Mouse (Mus musculus) heart, embryonic 12.5 days (tissue): Measurements from ENCODE around the gene Gpr21. TPM values are rescaled to one million over a fixed set of nuclear protein-coding genes. Genes with fewer than 3 reads are reported as not detected.

Source experiments
- ATAC-seq: fragments of 200-750 bp; cut with Nextera tagmentation; 2 replicates; pipeline ENCODE4 v1.8.0; 2017; ENCODE audit warnings: moderate TSS enrichment, moderate library complexity; ENCODE audit not compliant: insufficient number of reproducible peaks, low FRiP score
- H3K27ac ChIP-seq: fragments of 300-500 bp; sonication (generic); 2 replicates; pipeline ENCODE4 v1.5.1; 2016; ENCODE audit warnings: mild to moderate bottlenecking, moderate library complexity; ENCODE audit not compliant: poor library complexity, severe bottlenecking
- H3K27me3 ChIP-seq: fragments of 300-500 bp; sonication (generic); replicated peaks from 2 replicates; pipeline ENCODE4 v1.6.1; 2016; ENCODE audit warnings: mild to moderate bottlenecking, moderate library complexity
- H3K36me3 ChIP-seq: fragments of 300-500 bp; sonication (generic); 2 replicates; pipeline ENCODE4 v1.6.1; 2016; ENCODE audit warnings: mild to moderate bottlenecking, moderate library complexity
- H3K4me1 ChIP-seq: fragments of 300-500 bp; sonication (generic); replicated peaks from 2 replicates; pipeline ENCODE4 v1.6.1; 2016; ENCODE audit warnings: mild to moderate bottlenecking
- H3K4me2 ChIP-seq: fragments of 300-500 bp; sonication (generic); 2 replicates; pipeline ENCODE4 v1.6.1; 2016; ENCODE audit warnings: mild to moderate bottlenecking, moderate library complexity
- H3K4me3 ChIP-seq: fragments of 300-500 bp; sonication (generic); 2 replicates; pipeline ENCODE4 v1.5.1; 2016; ENCODE audit warnings: mild to moderate bottlenecking
- H3K9ac ChIP-seq: fragments of 300-500 bp; sonication (generic); 2 replicates; pipeline ENCODE4 v1.6.1; 2016; ENCODE audit warnings: mild to moderate bottlenecking, moderate library complexity
- H3K9me3 ChIP-seq: fragments of 300-500 bp; sonication (generic); replicated peaks from 2 replicates; pipeline ENCODE4 v1.6.1; 2016; ENCODE audit warnings: mild to moderate bottlenecking, moderate library complexity
- WGBS: fragments of 180-500 bp; shearing (Covaris S2); methylation state at CpG from one replicate; pipeline ENCODE4 v1.1.7; 2016; 5-methylcytosine and 5-hydroxymethylcytosine counted together
- polyA plus RNA-seq: library from polyadenylated mRNA; unstranded; fragments of >200 nt; fragmentation: Nextera tagmentation; extraction: Ambion mirVana; gene quantifications from 2 replicates; pipeline ENCODE4 v1.2.1, GENCODE M21; 2016

Gpr21 gene
- polyA plus RNA-seq, 1 experiment from 2014 or later: 0.86 TPM

DNA sequence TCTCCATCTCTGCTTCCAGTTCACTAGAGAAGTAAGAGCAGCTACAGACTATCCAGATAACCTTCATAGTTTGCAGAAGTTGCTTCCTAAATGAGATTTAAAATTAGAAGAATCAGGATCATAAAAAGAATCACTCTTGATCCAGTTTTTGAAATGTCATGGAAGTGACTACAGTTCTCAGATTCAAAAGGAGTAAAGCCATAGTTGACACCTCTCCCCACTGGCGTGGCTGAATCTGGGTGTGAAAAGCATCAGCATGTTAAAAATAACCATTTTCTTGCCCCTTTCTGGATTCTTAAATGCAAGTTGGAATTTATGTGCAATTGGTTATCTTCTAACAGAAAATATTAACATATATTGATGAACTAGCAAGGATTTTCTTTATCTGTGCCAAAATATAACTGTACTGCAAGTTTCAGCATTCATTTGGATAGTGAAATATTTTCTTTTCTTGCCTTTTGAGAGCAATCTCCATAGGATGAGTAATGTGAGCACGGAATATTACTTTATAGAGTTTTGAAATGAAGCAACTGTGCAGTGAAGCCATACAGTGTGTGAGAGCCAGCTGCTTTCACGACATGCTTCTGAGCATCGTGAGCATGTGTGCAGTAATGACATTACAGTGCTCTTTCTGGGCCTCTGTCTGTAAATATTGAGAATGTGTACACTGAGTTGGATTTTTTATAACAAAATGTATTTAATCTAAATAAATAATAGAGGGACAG is 2.6 kb downstream of the Gpr21 start:
- Histone ChIP-seq H3K4me3 (no peak overlapping the region), H3K4me2 (no peak overlapping the region), H3K27ac (no peak overlapping the region), H3K9ac (no peak overlapping the region), H3K4me1 (peaks cover 13% of the 10 kb centered on the region), H3K36me3 (peaks cover 19% of the 10 kb centered on the region), H3K9me3 (no peaks in the 10 kb centered on the region), H3K27me3 (no peaks in the 10 kb centered on the region)
- ATAC-seq: no peak
- 94% methylated on average over 4 of the region's 4 CpGs for WGBS

DNA sequence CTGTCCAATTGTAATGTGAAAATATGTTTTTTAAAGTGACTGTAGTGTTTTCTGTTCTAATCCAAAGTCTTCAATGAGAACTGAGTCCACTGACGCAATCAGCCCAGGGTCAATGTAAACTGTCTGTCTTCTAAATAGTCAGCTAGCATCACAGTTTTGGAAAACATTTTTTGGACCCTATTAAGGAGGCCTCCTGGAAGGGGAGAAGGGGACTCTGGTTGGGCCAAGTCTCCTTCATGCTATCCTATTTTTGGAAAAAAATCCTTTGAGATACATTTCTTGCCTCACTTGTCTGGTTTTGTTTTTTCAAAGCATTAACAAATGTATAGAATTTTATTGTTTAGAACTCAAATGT is 3.1 kb downstream of the Gpr21 start:
- no peak overlapping the region for H3K9ac ChIP-seq
- ATAC-seq: no peak
- peaks cover 19% of the 10 kb centered on the region for H3K36me3 ChIP-seq
- H3K27me3 ChIP-seq: no peaks in the 10 kb centered on the region
- H3K9me3 ChIP-seq: no peaks in the 10 kb centered on the region
- peaks cover 13% of the 10 kb centered on the region for H3K4me1 ChIP-seq
- no peak overlapping the region for H3K27ac ChIP-seq
- H3K4me2 ChIP-seq: no peak overlapping the region
- no peak overlapping the region for H3K4me3 ChIP-seq
- 93% methylated on average over 1 of the region's 1 CpGs for WGBS

DNA sequence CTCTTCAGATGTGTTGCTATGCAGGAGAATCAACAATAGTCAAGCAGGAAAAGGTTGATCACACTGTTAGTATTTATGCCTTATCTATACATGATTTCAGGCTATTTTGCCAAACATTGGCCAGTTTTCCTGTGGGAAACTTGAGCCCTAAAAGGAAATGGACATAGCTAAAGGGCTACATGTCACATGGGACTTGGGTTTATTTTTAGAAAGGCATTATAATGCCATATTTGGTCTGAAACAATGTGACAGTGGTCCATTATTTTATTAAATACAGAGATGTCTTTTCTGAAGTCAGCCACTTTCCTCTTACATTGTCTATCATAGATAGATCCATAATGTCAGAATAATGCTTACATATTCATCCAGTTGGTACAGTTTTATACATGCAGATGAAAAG is 11.5 kb downstream of the Gpr21 start:
- Histone ChIP-seq H3K9ac (no peak overlapping the region), H3K27me3 (no peaks in the 10 kb centered on the region), H3K27ac (no peak overlapping the region), H3K36me3 (0 out of 2 replicates have a peak, but pooled peaks cover 2% of the 10 kb centered on the region), H3K4me2 (no peak overlapping the region), H3K4me1 (0 out of 2 replicates have a peak, but pooled peaks cover 3% of the 10 kb centered on the region), H3K4me3 (no peak overlapping the region), H3K9me3 (no peaks in the 10 kb centered on the region)
- ATAC-seq: no peak

DNA sequence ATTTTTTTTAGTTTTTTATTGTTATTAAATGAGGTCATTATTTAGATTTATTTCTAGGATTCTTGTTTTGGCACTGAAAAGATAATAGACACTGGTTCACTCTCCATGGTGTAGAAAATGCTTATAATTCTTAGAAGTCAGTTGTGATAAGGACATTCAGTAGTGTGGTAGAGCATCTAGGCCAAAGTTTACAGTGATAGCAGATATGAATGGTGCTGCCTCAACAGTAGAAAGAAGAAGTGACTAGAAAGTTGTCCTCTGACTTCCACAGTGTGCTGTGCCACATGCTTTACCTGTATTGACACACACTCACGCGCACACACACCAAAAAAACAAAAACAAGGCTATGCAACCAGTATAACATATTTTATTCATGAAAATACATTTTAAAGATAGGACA is 13.3 kb downstream of the Gpr21 start:
- H3K27me3 ChIP-seq: no peaks in the 10 kb centered on the region
- 96% methylated on average over 2 of the region's 2 CpGs for WGBS
- no peak overlapping the region for H3K9ac ChIP-seq
- H3K4me3 ChIP-seq: no peak overlapping the region
- no peak overlapping the region for H3K27ac ChIP-seq
- no peak for ATAC-seq
- no peak overlapping the region for H3K4me2 ChIP-seq
- peaks cover 8% of the 10 kb centered on the region for H3K36me3 ChIP-seq
- no peaks in the 10 kb centered on the region for H3K9me3 ChIP-seq
- H3K4me1 ChIP-seq: 0 out of 2 replicates have a peak, but pooled peaks cover 3% of the 10 kb centered on the region

DNA sequence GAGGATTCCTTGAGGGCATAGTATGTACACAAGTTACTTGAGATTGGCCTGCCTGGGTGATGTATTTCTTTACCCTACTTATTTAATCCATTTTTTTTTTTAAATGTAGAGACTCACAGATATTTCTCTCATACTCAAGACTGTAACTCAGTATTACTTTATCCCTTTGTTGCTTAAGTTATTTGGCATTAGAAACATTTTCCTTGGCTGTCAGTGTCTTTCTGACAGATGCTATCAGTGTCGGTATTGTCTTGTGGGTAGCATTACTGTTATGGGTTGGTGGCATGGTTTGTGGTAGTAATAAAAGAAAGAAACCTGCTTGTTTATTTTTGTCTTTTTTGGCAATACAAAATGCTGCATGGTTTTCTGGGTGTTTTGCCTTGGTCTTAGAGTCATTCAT is 14.6 kb downstream of the Gpr21 start:
- Histone ChIP-seq H3K27me3 (no peaks in the 10 kb centered on the region), H3K36me3 (peaks cover 13% of the 10 kb centered on the region), H3K9me3 (no peaks in the 10 kb centered on the region), H3K4me3 (no peak overlapping the region), H3K9ac (no peak overlapping the region), H3K4me1 (0 out of 2 replicates have a peak, but pooled peaks cover 3% of the 10 kb centered on the region), H3K4me2 (no peak overlapping the region), H3K27ac (no peak overlapping the region)
- no peak for ATAC-seq
- WGBS: 83% methylated on average over 1 of the region's 1 CpGs

DNA sequence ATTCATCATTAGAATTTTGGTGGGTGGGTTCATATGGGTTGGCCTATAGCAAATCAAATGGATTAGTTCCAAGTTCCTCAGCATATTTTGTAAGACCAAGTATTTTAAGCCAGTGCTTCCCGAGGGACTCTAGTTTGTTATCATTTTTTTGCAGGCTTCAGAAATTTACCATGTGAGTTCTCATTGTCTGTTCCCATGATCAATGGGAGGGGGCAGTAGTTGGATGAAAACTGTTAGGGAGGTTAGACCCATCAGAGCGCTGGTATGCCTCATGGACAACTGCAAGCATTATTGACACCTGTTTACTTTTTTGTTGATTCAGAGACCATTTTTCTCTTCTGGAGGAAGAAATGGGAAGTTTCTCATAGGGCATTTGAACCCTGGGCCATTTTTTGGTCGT is 15.5 kb downstream of the Gpr21 start:
- no peaks in the 10 kb centered on the region for H3K9me3 ChIP-seq
- no peak overlapping the region for H3K9ac ChIP-seq
- WGBS: 85% methylated on average over 3 of the region's 3 CpGs
- H3K27ac ChIP-seq: no peak overlapping the region
- peaks cover 16% of the 10 kb centered on the region for H3K36me3 ChIP-seq
- ATAC-seq: no peak
- no peaks in the 10 kb centered on the region for H3K27me3 ChIP-seq
- H3K4me2 ChIP-seq: no peak overlapping the region
- H3K4me1 ChIP-seq: 0 out of 2 replicates have a peak, but pooled peaks cover 3% of the 10 kb centered on the region
- no peak overlapping the region for H3K4me3 ChIP-seq

DNA sequence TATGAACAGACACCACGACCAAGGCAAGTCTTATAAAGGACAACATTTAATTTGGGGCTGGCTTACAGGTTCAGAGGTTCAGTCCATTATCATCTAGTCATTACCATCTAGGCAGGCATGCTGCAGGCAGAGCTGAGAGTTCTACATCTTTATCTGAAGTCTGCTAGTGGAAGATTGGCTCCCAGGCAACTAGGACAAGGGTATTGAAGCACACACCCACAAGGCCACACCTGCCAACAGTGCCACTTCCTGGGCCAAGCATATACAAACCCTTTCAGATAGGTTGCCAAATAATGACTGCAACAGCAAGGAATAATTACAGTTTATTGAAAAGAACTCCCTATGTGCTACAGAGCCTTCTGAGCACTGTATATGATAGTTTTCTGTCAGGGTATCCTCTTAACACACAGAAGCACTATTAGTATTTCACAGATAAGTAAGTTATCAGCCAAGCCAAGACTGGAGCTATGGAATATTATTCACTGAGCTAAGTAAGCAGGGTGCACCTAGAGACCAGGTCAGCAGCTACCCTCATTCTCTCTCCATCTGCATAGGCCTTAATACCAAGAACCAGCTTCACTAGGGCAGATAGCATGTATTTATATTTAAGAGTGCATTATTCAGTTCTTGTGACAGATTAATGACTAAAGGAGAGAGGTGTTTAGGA is 33.3 kb downstream of the Gpr21 start:
- H3K36me3 ChIP-seq: peaks cover 59% of the 10 kb centered on the region
- 79% methylated on average over 1 of the region's 1 CpGs for WGBS

DNA sequence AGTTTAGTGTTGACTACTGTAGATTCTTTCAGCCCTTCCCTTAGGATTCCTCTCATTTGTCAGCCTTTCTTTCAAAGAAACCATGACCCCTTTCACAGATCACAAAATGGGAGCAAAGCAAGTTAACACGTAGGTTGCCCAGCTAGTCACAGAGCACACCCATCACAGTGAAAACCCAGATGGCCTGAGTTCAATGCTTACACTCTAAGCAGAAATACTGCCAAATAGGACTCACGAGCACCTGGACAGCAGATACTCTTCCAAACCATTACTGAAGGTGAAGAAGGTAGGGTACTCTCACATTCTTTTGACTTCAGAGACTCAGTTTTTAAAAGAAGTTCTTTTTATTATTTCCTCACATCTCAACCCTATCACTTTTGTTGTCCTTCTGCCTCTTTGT is 40.2 kb downstream of the Gpr21 start:
- no peak for ATAC-seq

More for the DNA sequence above, 33.3 kb downstream of the Gpr21 start:
- Histone ChIP-seq H3K27me3 (no peaks in the 10 kb centered on the region), H3K4me1 (no peaks in the 10 kb centered on the region), H3K9ac (no peak overlapping the region), H3K9me3 (0 out of 2 replicates have a peak, but pooled peaks cover 3% of the 10 kb centered on the region), H3K27ac (no peak overlapping the region), H3K4me2 (no peak overlapping the region), H3K4me3 (no peak overlapping the region)
- ATAC-seq: no peak

DNA sequence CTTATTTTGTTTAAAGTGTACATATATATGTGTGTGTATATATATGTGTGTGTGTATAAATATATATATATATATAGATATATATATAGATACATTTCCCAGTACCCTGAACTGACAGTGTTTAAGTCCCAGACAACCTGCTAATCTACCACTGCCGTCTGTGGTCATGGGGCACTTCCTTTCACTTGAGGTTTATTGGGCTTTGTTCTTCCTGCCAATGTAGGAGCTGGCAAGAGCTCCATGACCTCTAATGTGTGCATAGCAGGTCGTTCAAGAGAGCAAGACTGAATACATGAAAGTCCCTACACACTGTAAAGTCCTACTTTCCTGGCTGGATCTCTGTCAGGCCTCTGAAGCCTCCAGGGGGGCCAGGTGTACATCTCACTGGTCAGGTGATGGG is 49.4 kb downstream of the Gpr21 start:
- Histone ChIP-seq H3K27me3 (no peaks in the 10 kb centered on the region), H3K36me3 (peaks cover 68% of the 10 kb centered on the region), H3K4me2 (no peak overlapping the region), H3K27ac (no peak overlapping the region), H3K9ac (no peak overlapping the region), H3K4me1 (peaks cover 19% of the 10 kb centered on the region), H3K4me3 (no peak overlapping the region), H3K9me3 (no peaks in the 10 kb centered on the region)
- WGBS: 50% methylated on average over 2 of the region's 2 CpGs
- ATAC-seq: no peak

More for the DNA sequence above, 40.2 kb downstream of the Gpr21 start:
- Histone ChIP-seq H3K9me3 (0 out of 2 replicates have a peak, but pooled peaks cover 3% of the 10 kb centered on the region), H3K4me2 (no peak overlapping the region), H3K27ac (no peak overlapping the region), H3K4me1 (no peaks in the 10 kb centered on the region), H3K9ac (no peak overlapping the region), H3K4me3 (no peak overlapping the region), H3K36me3 (peaks cover 83% of the 10 kb centered on the region), H3K27me3 (no peaks in the 10 kb centered on the region)
- WGBS: 83% methylated on average over 2 of the region's 2 CpGs

DNA sequence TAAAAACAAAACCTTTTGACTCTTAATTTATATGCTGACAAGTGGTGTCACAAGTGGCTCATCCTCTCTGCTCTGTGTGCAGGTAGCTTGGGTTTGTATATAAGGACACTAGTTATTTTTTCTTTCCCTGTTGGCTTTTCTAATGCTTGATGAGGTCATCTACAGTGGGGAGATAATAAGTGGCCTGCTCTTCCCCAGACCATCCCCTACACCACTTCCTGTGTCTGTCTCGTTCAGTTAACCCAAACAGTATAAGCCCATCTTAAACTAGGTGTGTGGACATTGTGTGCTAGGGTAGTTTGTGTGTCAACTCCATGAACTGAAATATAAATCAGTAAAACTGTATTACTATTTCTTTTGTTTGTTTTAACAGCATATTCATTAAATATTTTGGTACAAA is 49.9 kb downstream of the Gpr21 start:
- Histone ChIP-seq H3K4me3 (no peak overlapping the region), H3K9ac (no peak overlapping the region), H3K27ac (no peak overlapping the region), H3K4me1 (peaks cover 19% of the 10 kb centered on the region), H3K27me3 (no peaks in the 10 kb centered on the region), H3K36me3 (peaks cover 63% of the 10 kb centered on the region), H3K4me2 (no peak overlapping the region), H3K9me3 (no peaks in the 10 kb centered on the region)
- WGBS: 57% methylated on average over 1 of the region's 1 CpGs
- no peak for ATAC-seq

DNA sequence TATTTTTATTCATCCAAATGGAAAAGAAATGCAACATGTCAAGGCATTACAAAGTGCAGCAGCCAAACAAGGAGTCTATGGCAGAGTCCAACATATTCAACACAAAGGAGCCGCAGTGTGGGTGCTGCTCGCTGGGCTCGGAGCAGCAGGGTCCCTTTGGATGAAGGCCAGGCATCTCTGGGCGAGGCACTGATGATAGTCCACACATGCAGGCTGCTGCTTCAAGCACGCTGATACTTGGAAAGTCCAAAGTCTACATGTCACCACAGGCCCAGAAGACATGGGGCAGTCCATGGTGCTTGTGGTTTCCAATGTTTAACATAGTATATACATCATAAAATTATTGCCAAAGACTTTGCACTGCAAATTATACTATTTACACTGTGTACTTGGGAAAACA is 53.8 kb downstream of the Gpr21 start:
- Histone ChIP-seq H3K4me3 (no peak overlapping the region), H3K4me1 (peaks cover 16% of the 10 kb centered on the region), H3K4me2 (no peak overlapping the region), H3K9ac (no peak overlapping the region), H3K27me3 (no peaks in the 10 kb centered on the region), H3K9me3 (no peaks in the 10 kb centered on the region), H3K36me3 (peaks cover 48% of the 10 kb centered on the region), H3K27ac (no peak overlapping the region)
- ATAC-seq: no peak
- WGBS: 73% methylated on average over 5 of the region's 5 CpGs
